Mouse (Mus musculus): ENCODE results near the gene Fscn3. TPM values are rescaled to one million over a fixed set of nuclear protein-coding genes. Genes with fewer than 3 reads are reported as not detected.

Gene Fscn3
- polyA plus RNA-seq (2015; fragmentation: Illumina TruSeq; extraction: RNeasy Lipid Tissue Mini Kit (QIAGEN cat#74804); ENCODE audit: insufficient read depth, low read depth, low replicate concordance), result not detected

GRCm38 (mm10) chr6:28427096-28427839, at the start of gene Fscn3:
TSS of gene Fscn3 (plus strand) at chr6:28427789.

GRCm38 (mm10) chr6:28397681-28398203, 29.8 kb upstream of the Fscn3 start, which contains the start of gene Zfp800:
TSS of gene Zfp800 (minus strand) at chr6:28398005.

GRCm38 (mm10) chr6:28423313-28423712, 4.3 kb upstream of the Fscn3 start, which contains the start of gene Arf5:
TSS of gene Arf5 (plus strand) at chr6:28423560.

GRCm38 (mm10) chr6:28428290-28428689, 701 bp downstream of the Fscn3 start, which contains the start of gene Gcc1:
TSS of gene Gcc1 (minus strand) at chr6:28428390.

GRCm38 (mm10) chr6:28449253-28449652, 21.7 kb downstream of the Fscn3 start, which contains the start of gene Pax4:
TSS of gene Pax4 (minus strand) at chr6:28449353.

GRCm38 (mm10) chr6:28474839-28475238, 47.2 kb downstream of the Fscn3 start, which contains the start of gene Snd1:
TSS of gene Snd1 (plus strand) at chr6:28475139.

Other genes starting within 250 kb of the Fscn3 start
- gene Zfp800, start 29.8 kb upstream of the Fscn3 start, polyA plus RNA-seq (2015; fragmentation: Illumina TruSeq; extraction: RNeasy Lipid Tissue Mini Kit (QIAGEN cat#74804); ENCODE audit: insufficient read depth, low read depth, low replicate concordance), result 3.7 TPM
- gene Arf5, start 4.2 kb upstream of the Fscn3 start, polyA plus RNA-seq (2015; fragmentation: Illumina TruSeq; extraction: RNeasy Lipid Tissue Mini Kit (QIAGEN cat#74804); ENCODE audit: insufficient read depth, low read depth, low replicate concordance), result 38.3 TPM
- gene Gcc1, start 601 bp downstream of the Fscn3 start, polyA plus RNA-seq (2015; fragmentation: Illumina TruSeq; extraction: RNeasy Lipid Tissue Mini Kit (QIAGEN cat#74804); ENCODE audit: insufficient read depth, low read depth, low replicate concordance), result 5.4 TPM
- not detected for gene Pax4, start 21.6 kb downstream of the Fscn3 start, polyA plus RNA-seq (2015; fragmentation: Illumina TruSeq; extraction: RNeasy Lipid Tissue Mini Kit (QIAGEN cat#74804); ENCODE audit: insufficient read depth, low read depth, low replicate concordance)
- 45.6 TPM for gene Snd1, start 47.4 kb downstream of the Fscn3 start, polyA plus RNA-seq (2015; fragmentation: Illumina TruSeq; extraction: RNeasy Lipid Tissue Mini Kit (QIAGEN cat#74804); ENCODE audit: insufficient read depth, low read depth, low replicate concordance)

All from pancreas, adult 10 weeks (tissue).